Mouse (Mus musculus): Measurements from ENCODE around the gene Ptprs. TPM values are rescaled to one million over a fixed set of nuclear protein-coding genes. Genes with fewer than 3 reads are reported as not detected.

Gene Ptprs
- total RNA-seq, 2 experiments from 2014 or later, result 821 to 872 TPM

GRCm38 (mm10) chr17:56384903-56385302, 91.4 kb downstream of the Ptprs start:
- intact Hi-C loops (cut with DNase I), result no loop called here
- peak; percentile 79 for DNase-seq

- intact Hi-C loops (cut with DNase I), result no loop called here
- DNase-seq, result no peak
Observed at GRCm38 (mm10) chr17:56382997-56383396, 93.3 kb downstream of the Ptprs start.

GRCm38 (mm10) chr17:56381183-56381582, 95.1 kb downstream of the Ptprs start:
- DNase-seq, result no peak
- intact Hi-C loops (cut with DNase I), result no loop called here

- peak; percentile 84 for DNase-seq
- intact Hi-C loops (cut with DNase I), result no loop called here
Observed at GRCm38 (mm10) chr17:56380286-56380685, 96.0 kb downstream of the Ptprs start.

- intact Hi-C loops (cut with DNase I), result no loop called here
- peak; percentile 60 for DNase-seq
Observed at GRCm38 (mm10) chr17:56379281-56379834, 96.9 kb downstream of the Ptprs start.

- DNase-seq, result peak; percentile 26
- intact Hi-C loops (cut with DNase I), result no loop called here
Observed at GRCm38 (mm10) chr17:56374851-56375250, 101.4 kb downstream of the Ptprs start.

- peak; percentile 51 for DNase-seq
- intact Hi-C loops (cut with DNase I), result no loop called here
Observed at GRCm38 (mm10) chr17:56373136-56374034, 102.9 kb downstream of the Ptprs start.

GRCm38 (mm10) chr17:56372109-56372508, 104.2 kb downstream of the Ptprs start:
- DNase-seq, result no peak
- intact Hi-C loops (cut with DNase I), result no loop called here

- peak; percentile 30 for DNase-seq
- intact Hi-C loops (cut with DNase I), result no loop called here
Observed at GRCm38 (mm10) chr17:56371029-56371660, 105.1 kb downstream of the Ptprs start.

GRCm38 (mm10) chr17:56370090-56370489, 106.2 kb downstream of the Ptprs start:
- DNase-seq, result no peak
- intact Hi-C loops (cut with DNase I), result no loop called here

GRCm38 (mm10) chr17:56368291-56368790, 107.9 kb downstream of the Ptprs start:
- DNase-seq, result no peak
- intact Hi-C loops (cut with DNase I), result no loop called here

GRCm38 (mm10) chr17:56365791-56366673, 110.3 kb downstream of the Ptprs start:
- no peak for DNase-seq
- intact Hi-C loops (cut with DNase I), result no loop called here

Small RNA genes lying within 50 kb of the gene (microRNA-seq; reads per million reads assigned to microRNA genes)
- 2.4 reads per million for gene Mir6977

Other genes with a start within 250 kb of the Ptprs start
- 10 to 100 TPM; 41.4 to 45.7 TPM for gene Fem1a, start 219.7 kb downstream of the Ptprs start, total RNA-seq (2021)
- 1 to 10 TPM; 3.4 to 3.7 TPM for gene Ticam1, start 199.7 kb downstream of the Ptprs start, total RNA-seq (2021)
- 1 to 10 TPM; 4.5 to 6.1 TPM for gene Plin3, start 183.6 kb downstream of the Ptprs start, total RNA-seq (2021)
- not detected for gene Arrdc5, start 176.2 kb downstream of the Ptprs start, total RNA-seq (2021)
- gene Uhrf1, start 173.2 kb downstream of the Ptprs start, total RNA-seq (2021), result 10 to 100 TPM; 12.3 to 16.2 TPM
- gene Kdm4b, start 150.4 kb downstream of the Ptprs start, total RNA-seq (2021), result 100 to 1,000 TPM; 111 to 112 TPM
- not detected for gene Znrf4, start 35.9 kb upstream of the Ptprs start, total RNA-seq (2021)
- 1 to 10 TPM; 1.9 to 2.2 TPM for gene Gm20219, start 77.9 kb upstream of the Ptprs start, total RNA-seq (2021)
- gene Safb2, start 108.1 kb upstream of the Ptprs start, total RNA-seq (2021), result 100 to 1,000 TPM; 105 to 107 TPM
- 100 to 1,000 TPM; 173 to 188 TPM for gene Safb, start 108.3 kb upstream of the Ptprs start, total RNA-seq (2021)
- gene 2410015M20Rik, start 133.3 kb upstream of the Ptprs start, total RNA-seq (2021), result 100 to 1,000 TPM; 119 to 135 TPM
- gene Rpl36, start 136.9 kb upstream of the Ptprs start, total RNA-seq (2021), result 100 to 1,000 TPM; 563 to 595 TPM
- gene Lonp1, start 150.4 kb upstream of the Ptprs start, total RNA-seq (2021), result 10 to 100 TPM; 61.5 to 63.4 TPM
- gene Catsperd, start 151.7 kb upstream of the Ptprs start, total RNA-seq (2021), result 1 to 10 TPM; 1.3 to 2.2 TPM
- 100 to 1,000 TPM; 102 to 112 TPM for gene Ranbp3, start 196.8 kb upstream of the Ptprs start, total RNA-seq (2021)
- gene Ndufa11, start 241.3 kb upstream of the Ptprs start, total RNA-seq (2021), result 100 to 1,000 TPM; 187 to 194 TPM
- gene Vmac, start 241.5 kb upstream of the Ptprs start, total RNA-seq (2021), result 10 to 100 TPM; 10.8 to 12.6 TPM